Mouse (Mus musculus): ENCODE measurements at regions not wholly inside any gene's neighbourhood (a gene's known extent, or its start where the extent isn't known, plus 50 kb on each side); places are given as distances from the start of the nearest gene placed in this dataset.
A peak's percentile ranks its signal among the peaks of the same experiment; 100 is the strongest.

- no peak for DNase-seq
Observed at GRCm38 (mm10) chr6:133904501-133904900, 50.9 kb upstream of the Kap start.

GRCm38 (mm10) chr6:133934667-133935066 lies 81.1 kb upstream of the Kap start:
- no peak for DNase-seq

- no peak for DNase-seq
Observed at GRCm38 (mm10) chr6:133935671-133936070, 82.1 kb upstream of the Kap start.

DNA sequence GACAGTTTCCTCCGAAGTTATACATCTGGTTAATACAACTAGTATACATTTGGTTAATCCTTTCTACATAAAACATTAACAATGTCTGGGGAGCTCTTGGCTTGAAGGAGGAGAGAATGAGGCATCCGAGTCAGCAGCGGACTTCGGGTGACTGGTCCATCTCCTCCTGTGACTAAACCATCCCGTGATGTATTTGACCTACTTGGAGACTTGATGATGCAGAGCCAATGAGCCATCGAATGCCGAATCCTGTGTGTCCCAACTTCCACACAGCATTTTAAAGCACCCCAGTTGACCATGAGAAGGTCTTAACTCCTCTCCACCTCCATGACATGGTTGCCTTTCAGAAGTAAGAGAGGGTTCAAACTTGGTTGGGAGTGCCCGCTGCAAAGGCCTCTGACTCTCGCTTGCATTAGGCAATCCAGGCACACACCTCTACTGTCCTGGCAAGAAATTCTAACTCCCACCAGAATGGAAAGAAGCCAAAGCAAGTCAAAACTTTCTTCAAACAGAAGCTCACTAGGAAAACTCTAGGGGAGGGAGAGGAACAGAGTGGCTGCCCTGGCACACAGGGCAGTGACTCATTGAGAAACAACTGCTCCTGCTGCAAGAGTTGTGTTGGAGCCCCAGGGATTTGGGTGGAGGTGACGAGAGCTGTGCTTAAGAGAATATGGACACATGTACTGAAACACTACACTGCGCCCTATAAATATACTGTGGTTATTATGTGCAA lies 75.4 kb upstream of the Etv6 start:
- no peak for DNase-seq

DNA sequence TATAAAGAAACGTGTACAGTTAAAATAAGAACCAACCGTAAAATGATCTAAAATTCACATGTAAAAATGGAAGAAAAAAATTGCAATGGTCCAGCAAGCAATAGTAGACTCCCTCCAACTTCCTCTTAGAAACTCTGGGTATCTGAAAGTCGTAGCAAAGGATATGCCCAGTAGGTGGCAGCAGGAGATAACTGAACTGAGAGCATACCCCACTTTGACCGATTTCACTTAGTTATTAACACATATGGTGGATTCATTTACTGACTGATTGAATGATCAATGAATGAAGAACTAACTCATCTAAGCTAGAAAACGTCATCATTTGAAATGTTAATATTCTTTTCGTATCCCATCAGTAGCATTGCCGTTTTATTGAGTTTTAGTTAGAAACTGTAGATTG lies 74.8 kb upstream of the Etv6 start:
- DNase-seq, result peak; percentile 73

GRCm38 (mm10) chr6:133962641-133963040 lies 72.9 kb upstream of the Etv6 start:
- no peak for DNase-seq

GRCm38 (mm10) chr6:133963264-133963663 lies 72.2 kb upstream of the Etv6 start:
- no peak for DNase-seq

- DNase-seq, result no peak
Observed at GRCm38 (mm10) chr6:133967286-133967685, 68.2 kb upstream of the Etv6 start.

DNA sequence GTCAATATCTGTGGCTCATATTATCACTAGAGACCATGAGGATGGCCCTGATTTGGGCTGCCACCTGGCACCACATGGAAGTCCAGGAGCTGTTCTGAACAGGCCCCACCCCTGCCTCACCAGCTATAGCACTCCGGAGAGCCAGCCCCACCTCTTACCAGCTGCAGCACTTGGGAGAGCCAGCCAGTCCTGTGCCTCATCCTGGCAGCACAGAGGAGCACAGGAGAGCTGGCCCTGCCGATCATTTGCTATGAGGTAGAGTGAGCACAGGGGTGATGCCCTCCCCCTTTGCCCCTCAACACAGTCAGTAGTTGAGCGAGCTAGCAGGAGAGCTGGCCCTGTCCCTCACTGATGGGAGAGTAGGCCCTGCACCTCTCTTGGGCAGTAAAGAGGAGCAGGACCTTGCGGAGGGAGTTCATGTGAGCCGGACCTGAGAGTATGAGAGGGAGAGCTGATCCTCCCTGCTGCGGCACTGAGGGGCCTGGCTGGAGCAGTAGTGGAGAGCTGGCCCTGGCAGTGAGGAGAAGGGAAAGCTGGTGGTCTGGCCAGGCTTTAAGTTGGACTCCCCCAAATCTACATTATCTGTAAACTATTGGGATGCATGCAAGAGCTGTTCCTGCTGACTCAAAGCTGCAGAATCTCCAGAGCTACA lies 63.3 kb upstream of the Etv6 start:
- no peak for DNase-seq

DNA sequence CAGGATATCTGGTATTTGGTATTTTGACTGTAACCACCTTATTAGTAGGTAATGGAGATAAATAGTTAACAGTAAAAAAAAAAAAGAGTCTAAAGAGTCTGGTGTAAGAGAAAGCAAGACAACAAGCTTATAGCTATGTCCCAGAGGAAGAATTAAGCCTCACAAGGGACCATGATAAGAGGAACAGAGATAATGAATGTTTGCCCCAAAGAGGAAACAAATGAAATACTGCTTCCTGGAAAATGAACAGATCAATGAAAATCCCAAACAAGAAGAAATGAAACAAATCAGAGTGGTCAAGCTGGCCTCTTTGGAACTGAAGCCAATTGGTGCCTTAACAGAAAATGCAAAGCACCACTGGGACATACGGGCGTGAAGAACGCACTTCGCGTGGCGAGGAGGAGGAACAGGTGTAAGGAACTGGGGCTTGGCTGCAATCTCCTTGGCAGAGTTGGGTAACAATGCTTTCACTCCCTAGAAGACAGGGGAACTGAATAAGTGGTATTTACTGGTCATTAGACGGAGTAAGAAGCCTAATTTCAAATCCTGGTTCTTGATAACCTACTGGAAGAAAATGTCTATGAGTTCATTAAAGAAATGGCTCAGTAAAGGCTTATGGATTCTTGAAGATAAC lies 62.2 kb upstream of the Etv6 start:
- no peak for DNase-seq

DNA sequence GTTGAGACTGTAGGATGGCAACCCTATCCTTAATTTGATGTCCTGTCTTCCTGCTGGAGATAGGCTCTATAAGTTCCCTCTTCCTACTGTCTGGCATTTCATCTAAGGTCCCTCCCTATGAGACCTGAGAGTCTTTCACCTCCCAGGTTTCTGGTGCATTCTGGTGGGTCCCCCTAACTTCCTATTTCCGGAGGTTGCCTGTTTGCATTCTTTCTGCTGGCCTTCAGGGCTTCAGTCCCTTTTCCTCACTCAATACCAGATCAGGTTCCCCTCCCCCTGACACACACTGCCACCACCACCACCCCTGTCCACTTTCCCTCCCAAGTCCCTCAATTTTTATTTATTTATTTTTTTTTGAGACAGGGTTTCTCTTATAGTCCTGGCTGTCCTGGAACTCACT lies 59.5 kb upstream of the Etv6 start:
- no peak for DNase-seq

- DNase-seq, result no peak
Observed at GRCm38 (mm10) chr6:133976854-133977253, 58.6 kb upstream of the Etv6 start.

DNA sequence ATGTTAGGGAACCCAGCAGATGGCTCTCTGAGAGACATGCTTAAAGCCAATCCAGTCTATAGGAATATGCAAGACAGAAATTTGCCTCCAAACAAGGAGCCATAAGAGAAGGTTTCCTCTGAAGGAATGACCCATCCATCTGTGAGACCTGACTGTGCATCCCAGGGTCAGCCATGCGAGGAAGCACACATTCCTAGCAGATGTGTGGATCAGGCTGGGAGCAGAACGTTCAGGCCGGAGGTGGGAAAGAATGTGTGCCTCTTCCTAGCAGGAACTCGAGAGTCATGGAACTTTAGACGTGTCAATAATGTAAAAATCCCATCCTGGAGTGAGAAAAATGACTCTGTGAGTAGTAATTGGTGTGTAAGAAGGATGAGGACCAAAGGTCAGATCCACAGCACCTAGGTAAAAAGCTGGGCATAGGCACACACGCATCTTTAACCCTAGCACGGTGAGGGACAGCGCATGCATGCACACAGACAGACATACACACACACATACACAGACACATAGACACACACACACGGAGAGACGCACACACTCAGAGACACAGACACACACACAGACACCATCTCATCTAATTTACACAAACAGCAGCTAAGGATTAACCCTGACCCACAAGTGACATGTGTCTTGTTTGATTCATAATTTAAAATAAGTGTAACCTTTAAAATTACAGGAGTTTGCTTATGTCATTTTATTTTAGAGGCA lies 51.5 kb upstream of the Etv6 start:
- DNase-seq, result no peak

DNA sequence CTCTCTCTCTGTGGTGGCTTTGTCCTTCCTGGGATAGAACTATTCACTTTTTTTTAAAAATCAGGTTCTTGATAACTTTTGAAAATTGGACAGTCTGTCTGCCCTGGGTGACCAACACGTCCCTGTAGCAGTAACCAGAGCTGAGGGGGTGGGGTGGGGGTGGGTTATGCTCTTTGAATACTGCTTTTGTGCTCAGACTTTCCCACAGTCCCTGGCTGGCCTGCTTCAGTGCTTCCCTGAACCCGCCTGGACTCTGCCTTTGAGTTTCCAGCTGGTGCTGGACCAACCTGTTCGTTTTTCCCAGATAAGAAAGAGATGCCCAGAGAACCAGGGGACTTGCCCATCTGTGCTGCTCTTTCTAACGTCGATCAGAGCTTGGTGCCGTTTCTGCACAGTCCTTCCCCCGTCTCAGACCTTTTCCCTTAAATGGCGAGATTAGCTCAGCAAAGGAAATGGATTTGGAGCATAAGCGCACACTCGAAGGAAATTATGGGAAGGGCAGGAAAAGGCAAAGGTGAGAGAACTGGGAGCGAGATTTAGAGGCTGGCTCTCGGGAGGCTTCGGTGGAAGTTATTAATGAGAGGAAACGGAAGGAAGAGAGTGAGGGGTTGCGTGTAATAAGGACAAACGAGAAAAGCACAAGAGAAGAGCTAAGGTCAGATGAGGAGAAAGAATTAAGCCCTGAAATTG lies 50.7 kb upstream of the Etv6 start:
- DNase-seq, result no peak

Measured in right cerebral cortex, postnatal 14 days (tissue).